Comparison of ENCODE assay signal across 17 mouse cellular contexts in the genomic region with DNA sequence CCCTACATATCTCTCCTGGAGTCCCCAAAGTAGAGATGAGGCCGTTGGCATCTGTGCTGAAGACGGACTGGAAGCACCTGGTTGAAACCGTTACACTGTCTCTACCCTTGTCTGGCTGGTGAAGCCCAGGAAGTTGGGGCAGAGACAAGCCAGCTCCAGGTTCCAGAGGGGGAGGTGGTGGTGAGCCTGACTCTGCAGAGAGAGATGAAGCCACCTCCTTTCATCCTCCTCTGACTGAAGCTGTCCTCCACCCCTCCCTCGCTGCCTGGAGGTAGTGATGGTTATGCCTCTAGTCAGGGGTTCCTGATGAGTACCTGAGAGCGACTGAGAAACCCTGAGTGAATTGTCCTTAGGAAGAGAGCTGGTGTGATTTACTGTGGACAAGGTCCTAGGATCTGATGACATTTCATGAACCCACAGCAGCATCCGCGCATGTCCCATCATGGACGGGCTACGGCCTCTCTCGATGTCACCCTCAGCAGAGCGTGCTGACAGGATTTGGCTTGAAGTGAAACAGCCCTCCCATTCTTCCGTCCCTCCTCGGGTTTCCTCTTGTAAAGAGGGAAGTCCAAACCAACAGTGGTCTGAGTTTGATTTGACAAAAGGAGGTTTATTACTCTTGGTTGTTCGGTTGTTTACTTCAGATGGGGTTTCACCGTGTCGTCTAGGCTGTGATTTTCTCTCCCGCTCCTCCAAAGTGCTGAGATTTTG. TPM values are rescaled to one million over a fixed set of nuclear protein-coding genes. Genes with fewer than 3 reads are reported as not detected.
DNase-seq lines count a peak whose midpoint lies in the region; TF ChIP-seq lines count a peak whose summit lies in the region.
"Had no signal": no experiment of that assay in that cellular context is flagged by ENCODE, and none has a peak within 500 bp of the region (broad histone marks: within the 10 kb centered on the region; RNA-seq: fewer than 3 reads in every experiment).

No protein-coding gene starts in this region.

- H3K27me3 ChIP-seq in spleen, adult 2 months (ENCODE audit: control insufficient read depth, insufficient read depth, low read length): no peaks in the 10 kb centered on the region
- H3K27me3 ChIP-seq in splenic B cell, adult 2 months (ENCODE audit: control insufficient read depth, insufficient read depth, low read length, poor library complexity, severe bottlenecking): no peaks in the 10 kb centered on the region

- peaks cover 16% of the 10 kb centered on the region; the same call in 1 of the 2 replicates for H3K4me1 ChIP-seq in spleen, adult 2 months (ENCODE audit: control insufficient read depth, insufficient read depth, insufficient read length)

- H3K36me3 ChIP-seq in spleen, adult 2 months (ENCODE audit: control insufficient read depth, insufficient read depth, low read length): 0 out of 2 replicates have a peak, but pooled peaks cover 2% of the 10 kb centered on the region
- H3K36me3 ChIP-seq in splenic B cell, adult 2 months (ENCODE audit: control insufficient read depth, insufficient read depth, low read length, poor library complexity, severe bottlenecking): no peaks in the 10 kb centered on the region; the same call in 1 of the 2 replicates

- peak; percentile 19 for DNase-seq in cerebellum, adult 9-10 months
- no peak for DNase-seq in cerebellum, postnatal 36 days
- no peak for DNase-seq in spleen, adult 2 months (ENCODE audit: low read depth in 1 of 2, low spot score in 2 of 2)
- DNase-seq in spleen, adult 12 weeks (ENCODE audit: low spot score): no peak
- DNase-seq in splenic B cell, adult 2 months (ENCODE audit: low read depth, low spot score): peak; percentile 9
- peak; percentile 66 for DNase-seq in thymus, postnatal 4 days
- DNase-seq in gastrocnemius, adult 2 months: no peak
- no peak for DNase-seq in left cerebral cortex, postnatal 10 days (ENCODE audit: extremely low spot score in 1 of 2, low spot score in 2 of 2)
- DNase-seq: adrenal gland, postnatal 25 days; cerebellum, adult 18-20 months; gastrocnemius, postnatal 25 days; heart, postnatal 14 days; kidney, adult 11 months; liver, postnatal 0 days; right cerebral cortex, postnatal 4 days had no signal

- H3K4me3 ChIP-seq in spleen, adult 2 months (ENCODE audit: extremely low read depth, insufficient read depth, insufficient read length): no peak overlapping the region
- H3K4me3 ChIP-seq in gastrocnemius, adult 2 months: no peak overlapping the region
- H3K4me3 ChIP-seq: forebrain, embryonic 10.5 days; midbrain, embryonic 12.5 days had no signal

- 24% methylated on average over 17 of the region's 17 CpGs for WGBS in spleen, adult 2 months

- peak overlapping the region; percentile 56 for H3K27ac ChIP-seq in spleen, adult 2 months (ENCODE audit: insufficient read depth, low read length)
- no peak overlapping the region for H3K27ac ChIP-seq in gastrocnemius, adult 2 months
- H3K27ac ChIP-seq: forebrain, embryonic 10.5 days; midbrain, embryonic 12.5 days had no signal

- no peak for TF ChIP-seq POLR2A in spleen, adult 2 months (IDR thresholded peaks at IDR 0.05; ENCODE audit: low read depth, low read length)

- intact Hi-C loops in gastrocnemius, adult 2 months (cut with DNase I): loop anchor here (5.0 kb wide), 1 partner anchor 34 kb away; no protein-coding TSS in a partner anchor
- intact Hi-C loops in left cerebral cortex, postnatal 10 days (cut with DNase I): loop anchor here (10.0 kb wide), 1 partner anchor 457 kb away; no protein-coding TSS in a partner anchor

- TF ChIP-seq CTCF in spleen, adult 2 months (IDR thresholded peaks at IDR 0.05; ENCODE audit: extremely low read depth, insufficient read depth, insufficient read length, insufficient replicate concordance): no peak
- no peak for TF ChIP-seq CTCF in gastrocnemius, adult 2 months (IDR thresholded peaks at IDR 0.05)

RNA-seq across cellular contexts. Expression of gene Il20rb, which starts 28.5 kb away (rescaled TPM):
- polyA plus RNA-seq in spleen, adult 2 months (2012; rRNA removed): 0.68 and 1.2 TPM in 2 replicates
- 1 to 10 TPM; 1.3 to 1.9 TPM for total RNA-seq in gastrocnemius, adult 2 months (2021)
- 1 to 10 TPM in 1 of 2 experiments, under 1 TPM in 1; 0.77 to 1.5 TPM for total RNA-seq in left cerebral cortex, postnatal 10 days (2021)

Comparison
In these comparisons a context has a peak if more than half of its experiments do, and no peak if none do; other contexts are left out.
1. DNase-seq: peak in cerebellum, adult 9-10 months (single experiment), splenic B cell, adult 2 months (single experiment) and thymus, postnatal 4 days (single experiment); none in cerebellum, postnatal 36 days (0 of 2), spleen, adult 2 months (0 of 2), spleen, adult 12 weeks (single experiment), gastrocnemius, adult 2 months (single experiment) and left cerebral cortex, postnatal 10 days (0 of 2).